Mouse (Mus musculus): Measurements from ENCODE around the gene Brinp1.
A peak's percentile ranks its signal among the peaks of the same experiment; 100 is the strongest.

Brinp1 gene

GRCm38 (mm10) chr4:68954322-68954901 is at the start of gene Brinp1:
TSS of gene Brinp1 (minus strand) at chr4:68954397.
- peak; percentile 95 for DNase-seq (ENCODE audit: low spot score in 2 of 2)

DNA sequence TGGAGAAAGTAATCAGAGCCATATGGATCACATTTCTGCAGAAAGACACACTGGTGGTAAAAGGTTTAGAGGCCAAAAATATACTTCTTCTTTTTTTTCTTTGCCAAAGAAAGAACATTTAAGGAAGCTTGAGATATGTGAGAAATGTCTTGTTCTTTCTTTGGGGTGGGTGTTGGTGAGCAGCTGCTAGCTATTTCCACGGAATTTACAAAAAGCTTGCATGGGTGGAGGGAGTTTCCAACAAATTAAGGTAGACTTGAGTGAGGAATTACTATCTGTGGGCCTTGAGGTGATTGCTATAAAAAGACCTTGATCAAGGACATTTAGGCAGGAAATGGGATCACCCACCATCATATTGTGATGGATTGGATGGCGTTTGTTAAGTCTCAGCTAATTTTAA is 3.1 kb upstream of the Brinp1 start:
- DNase-seq (ENCODE audit: low spot score in 2 of 2) = no peak

DNA sequence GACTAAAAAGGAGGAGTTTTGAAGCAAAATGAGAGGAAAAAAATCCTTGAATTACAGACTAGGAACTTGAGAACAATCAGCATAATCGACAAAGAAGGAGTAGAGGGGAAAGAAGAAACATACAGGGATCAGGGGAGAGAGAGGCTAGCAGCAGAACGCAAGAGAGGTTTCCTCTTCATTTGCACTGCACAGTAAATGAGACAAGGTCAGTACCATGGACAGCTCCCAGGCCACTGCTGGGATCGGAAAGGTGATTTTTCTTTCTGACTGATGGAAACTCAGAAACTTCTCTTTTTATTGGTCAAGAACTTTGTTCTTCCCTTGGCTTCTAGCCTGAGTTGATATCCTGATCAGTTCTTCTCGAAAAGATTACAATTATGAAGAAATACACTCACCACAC is 1.4 kb upstream of the Brinp1 start:
- DNase-seq (ENCODE audit: low spot score in 2 of 2) = peak in 1 of 2 experiments; percentile 33

- peak; percentile 57 for DNase-seq (ENCODE audit: low spot score in 2 of 2)
These were observed 403 bp downstream of the Brinp1 start for GRCm38 (mm10) chr4:68953667-68954321.

DNA sequence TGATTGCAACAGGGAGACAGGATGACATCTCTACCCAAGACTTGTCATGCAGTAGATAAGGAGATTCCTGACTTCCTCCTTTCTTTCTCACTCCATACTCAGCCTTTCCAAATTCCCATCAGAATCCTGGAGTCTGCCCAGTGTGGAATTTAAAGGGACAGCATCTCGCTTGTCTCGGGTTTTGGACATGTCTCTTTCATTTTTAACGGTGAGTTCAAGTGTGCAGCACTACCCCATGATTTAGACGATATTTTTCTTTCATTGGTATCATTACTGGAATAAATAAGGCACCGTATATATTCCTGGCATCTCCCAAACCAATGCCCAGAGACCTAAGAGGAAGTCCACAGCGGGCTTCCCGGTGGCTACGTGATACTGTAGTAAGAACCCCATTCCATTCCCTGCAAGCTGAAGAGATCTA is 1.1 kb downstream of the Brinp1 start:
- peak in 1 of 2 experiments; percentile 39 for DNase-seq (ENCODE audit: low spot score in 2 of 2)

DNA sequence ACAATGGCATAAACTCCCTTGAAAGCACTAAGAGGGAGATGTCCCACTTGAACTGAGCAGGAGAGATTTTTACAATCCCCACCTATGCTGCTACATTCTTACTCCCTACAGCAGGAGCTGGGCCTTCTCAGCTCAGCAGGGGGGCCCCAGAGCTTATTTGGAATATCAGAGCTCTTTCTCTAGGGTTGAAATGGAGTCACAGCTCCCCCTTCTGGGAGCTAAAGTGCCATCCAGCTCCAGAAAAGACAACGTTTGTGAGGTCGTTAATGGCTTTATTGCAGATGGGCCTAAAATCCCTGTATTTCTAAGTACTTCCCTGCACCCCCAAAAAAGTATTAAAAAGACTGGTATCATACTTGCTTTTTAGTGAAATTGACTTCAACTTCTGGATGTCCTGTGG is 3.6 kb downstream of the Brinp1 start:
- DNase-seq (ENCODE audit: low spot score in 2 of 2) = peak; percentile 83

DNA sequence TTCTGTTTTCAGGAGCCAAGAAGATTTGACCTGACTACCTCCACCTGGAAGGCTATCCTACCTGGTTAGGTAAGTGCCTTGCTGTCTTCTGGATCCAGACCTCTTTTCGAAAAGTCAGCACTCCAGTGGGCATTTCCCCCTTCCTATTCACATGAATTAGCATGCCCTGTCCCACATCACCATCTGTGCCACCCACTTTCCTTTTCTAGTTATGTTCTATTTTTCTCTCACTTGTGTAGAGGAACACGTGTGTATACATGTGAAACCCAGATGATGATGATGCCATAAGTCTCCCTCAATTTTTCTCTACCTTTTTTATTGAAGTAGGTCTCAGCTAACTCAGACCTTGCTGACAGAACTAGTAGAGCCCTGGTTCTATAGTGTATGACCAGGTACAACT is 11.3 kb downstream of the Brinp1 start:
- no peak for DNase-seq (ENCODE audit: low spot score in 2 of 2)

DNA sequence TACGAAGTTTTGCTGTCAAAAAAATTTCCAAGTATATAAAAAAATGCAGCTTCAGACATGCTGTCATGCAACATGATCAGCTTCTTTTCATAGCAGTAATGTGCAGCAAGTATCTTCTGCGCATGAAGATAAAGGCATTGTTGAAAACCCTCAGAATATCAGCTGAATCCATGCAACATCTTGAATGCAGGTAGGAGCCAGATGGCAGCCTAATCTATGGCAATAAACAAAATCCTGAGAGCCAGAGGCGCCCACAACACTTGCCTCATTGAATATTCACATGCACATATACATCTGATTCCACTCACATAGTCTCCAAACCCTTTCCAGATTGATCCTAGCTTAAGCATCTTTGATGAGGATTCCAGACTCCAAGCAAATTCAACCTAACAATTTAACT is 24.2 kb downstream of the Brinp1 start:
- DNase-seq (ENCODE audit: low spot score in 2 of 2) = peak in 1 of 2 experiments; percentile 24

- DNase-seq (ENCODE audit: low spot score in 2 of 2) = no peak
These were observed 28.1 kb downstream of the Brinp1 start for GRCm38 (mm10) chr4:68926091-68926490.

- no peak for DNase-seq (ENCODE audit: low spot score in 2 of 2)
These were observed 31.3 kb downstream of the Brinp1 start for GRCm38 (mm10) chr4:68922944-68923343.

DNA sequence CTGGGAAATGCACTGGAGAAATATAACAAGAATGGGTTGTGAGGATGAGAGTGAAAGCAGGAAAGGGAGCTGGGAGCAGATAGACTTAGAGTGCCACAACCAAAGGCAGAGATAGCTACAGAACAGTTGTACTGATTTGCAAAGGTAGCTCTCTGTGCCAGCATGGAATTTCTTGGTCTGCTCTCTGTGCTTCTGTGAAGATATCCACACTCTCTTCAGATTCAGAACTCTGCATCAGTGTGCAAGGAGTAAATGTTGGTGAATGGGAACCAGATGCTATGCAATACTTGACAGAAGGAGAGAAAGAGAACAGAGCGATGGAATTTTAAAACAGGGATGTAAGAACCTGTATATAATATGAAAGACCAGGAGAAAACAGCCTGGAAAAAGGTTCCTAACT is 31.7 kb downstream of the Brinp1 start:
- DNase-seq (ENCODE audit: low spot score in 2 of 2) = no peak

DNA sequence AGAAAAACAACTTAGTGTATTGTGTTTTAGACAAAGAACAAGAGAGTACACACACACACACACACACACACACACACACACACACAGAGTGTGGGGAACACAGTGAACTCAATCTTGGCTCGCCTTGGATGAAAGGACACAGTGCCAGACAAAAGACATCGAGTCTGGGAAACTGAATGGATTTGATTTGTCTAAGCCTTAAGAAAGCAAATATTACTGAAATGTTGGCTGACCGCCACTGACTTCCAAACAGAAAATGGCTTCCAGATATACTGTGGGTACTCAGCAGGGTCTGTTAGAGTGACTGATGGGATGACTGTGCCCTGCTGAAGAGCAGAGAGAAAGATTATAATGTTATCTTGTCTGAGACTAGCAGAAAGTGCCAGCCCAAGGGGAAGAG is 34.1 kb downstream of the Brinp1 start:
- DNase-seq (ENCODE audit: low spot score in 2 of 2) = no peak

DNA sequence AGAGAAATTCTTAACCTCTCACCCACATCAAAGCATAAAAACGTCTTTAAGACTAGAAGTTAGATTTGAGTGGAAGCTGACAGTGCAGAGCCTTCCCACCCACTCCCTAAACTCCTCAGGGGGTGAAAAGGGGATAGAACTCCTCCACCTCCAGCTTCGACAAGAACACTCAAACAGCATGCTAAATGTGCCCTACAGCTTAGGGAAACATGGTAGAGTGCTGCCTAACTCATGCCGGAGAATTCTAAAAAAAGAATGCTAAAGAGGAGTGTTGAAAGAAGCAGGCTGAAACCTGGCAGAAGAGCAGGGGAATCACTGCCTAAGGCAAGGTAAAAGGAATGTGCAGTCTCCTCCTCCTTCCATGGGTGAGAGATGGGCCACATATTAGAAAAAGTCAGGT is 43.3 kb downstream of the Brinp1 start:
- DNase-seq (ENCODE audit: low spot score in 2 of 2) = peak in 1 of 2 experiments; percentile 43

GRCm38 (mm10) chr4:68906417-68907210 is 47.6 kb downstream of the Brinp1 start:
- peak; percentile 75 to 86 for DNase-seq (ENCODE audit: low spot score in 2 of 2)

DNA sequence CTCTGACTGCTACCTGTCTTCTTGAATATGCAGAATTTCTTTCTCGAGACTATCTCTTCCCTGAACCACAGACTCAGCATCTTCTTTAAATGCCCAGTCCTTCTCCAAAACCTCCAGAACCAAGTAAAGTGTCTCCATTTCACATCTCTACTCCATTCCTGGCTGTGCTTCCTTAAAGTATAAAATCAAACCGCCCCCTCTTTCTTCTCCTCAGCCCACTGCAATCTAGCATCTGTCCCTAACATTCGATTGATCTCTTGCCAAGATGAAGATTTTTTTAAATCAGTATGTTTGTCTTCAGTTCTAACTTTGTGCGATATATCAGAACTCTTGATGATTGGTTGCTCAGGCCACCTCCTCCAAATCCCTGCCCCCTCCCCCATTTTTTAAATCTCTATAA is 63.7 kb downstream of the Brinp1 start:
- DNase-seq (ENCODE audit: low spot score in 2 of 2) = no peak

GRCm38 (mm10) chr4:68886276-68886675 is 67.9 kb downstream of the Brinp1 start:
- no peak for DNase-seq (ENCODE audit: low spot score in 2 of 2)

- no peak for DNase-seq (ENCODE audit: low spot score in 2 of 2)
These were observed 82.2 kb downstream of the Brinp1 start for GRCm38 (mm10) chr4:68872028-68872427.

- DNase-seq (ENCODE audit: low spot score in 2 of 2) = no peak
These were observed 88.9 kb downstream of the Brinp1 start for GRCm38 (mm10) chr4:68865135-68865767.

DNA sequence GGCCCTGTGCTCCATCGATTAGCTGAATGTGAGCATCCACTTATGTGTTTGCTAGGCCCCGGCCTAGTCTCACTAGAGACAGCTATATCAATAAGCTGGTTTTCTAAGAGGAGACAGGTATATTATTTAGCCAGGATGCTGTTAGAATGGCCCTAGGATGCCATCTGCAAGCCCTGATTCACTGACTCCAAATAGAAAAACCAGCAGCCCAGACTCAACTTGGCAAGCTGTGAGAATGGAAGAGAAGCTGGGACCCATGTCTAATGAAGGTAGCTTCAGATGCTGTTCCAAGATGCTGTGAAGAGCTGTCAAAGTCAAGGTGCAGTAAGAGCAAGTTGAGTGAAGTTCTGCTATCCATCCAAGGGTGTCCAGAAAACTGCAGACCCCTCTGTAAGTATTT is 89.5 kb downstream of the Brinp1 start:
- DNase-seq (ENCODE audit: low spot score in 2 of 2) = no peak

DNA sequence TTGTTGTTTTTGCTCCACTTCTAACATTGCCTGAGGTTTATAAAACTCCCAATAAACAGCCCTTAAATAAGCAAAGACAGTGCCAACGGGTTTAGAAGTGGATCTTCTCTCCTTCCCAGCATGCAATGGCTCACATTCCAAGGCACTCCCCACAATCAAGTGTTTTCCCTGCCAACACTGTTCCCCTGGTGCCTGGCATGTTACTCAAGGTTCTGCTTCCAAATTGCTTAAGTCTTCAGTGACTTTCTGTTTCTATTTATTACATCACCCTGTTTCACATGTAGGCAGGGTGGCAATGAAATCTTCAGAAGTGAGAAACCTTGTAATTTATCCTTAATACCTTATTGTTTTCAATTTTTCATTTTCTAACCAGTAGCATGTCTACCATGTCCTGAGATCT is 97.3 kb downstream of the Brinp1 start:
- no peak for DNase-seq (ENCODE audit: low spot score in 2 of 2)

DNA sequence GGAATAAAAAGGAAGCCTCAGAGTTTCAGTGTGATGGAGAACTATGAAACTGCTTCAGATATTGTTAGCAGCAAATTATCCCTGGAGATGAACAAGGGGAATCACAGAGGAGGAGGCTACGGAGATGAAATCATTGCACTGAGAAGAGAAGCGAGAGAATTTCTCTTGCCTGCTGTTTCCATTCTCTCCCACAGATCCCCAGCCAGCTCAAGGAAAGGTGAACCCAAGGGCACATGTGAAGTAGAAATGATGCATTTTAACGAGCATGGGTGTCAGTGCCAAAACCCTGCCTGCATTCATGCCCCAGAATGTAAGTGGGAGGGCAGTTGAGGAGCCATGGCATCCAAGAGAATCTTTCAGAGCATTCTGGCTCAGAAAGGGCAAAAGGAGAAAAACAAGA is 104.5 kb downstream of the Brinp1 start:
- DNase-seq (ENCODE audit: low spot score in 2 of 2) = peak in 1 of 2 experiments; percentile 38

DNA sequence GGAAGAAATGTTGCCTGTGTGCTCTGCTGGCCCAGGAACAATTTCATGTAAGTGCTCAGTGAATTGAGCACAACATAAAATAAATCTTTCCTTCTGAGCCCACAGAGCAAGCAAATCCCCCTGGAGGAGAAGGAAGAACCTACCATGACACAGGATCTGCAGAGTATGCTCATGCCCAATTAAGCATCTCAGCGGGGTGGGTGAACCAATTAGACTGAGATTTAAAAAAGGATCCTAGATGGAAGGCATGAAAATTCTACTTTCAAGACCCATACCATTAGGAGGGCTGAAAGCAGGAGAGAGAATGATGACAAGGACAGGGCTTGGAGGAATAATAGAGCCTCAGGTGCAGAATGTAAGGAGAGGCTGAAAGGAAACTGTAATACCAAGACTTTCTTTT is 107.2 kb downstream of the Brinp1 start:
- DNase-seq (ENCODE audit: low spot score in 2 of 2) = no peak
